Mouse (Mus musculus) forebrain, embryonic 15.5 days (tissue): ENCODE results near the gene Cpsf6. TPM values are rescaled to one million over a fixed set of nuclear protein-coding genes. Genes with fewer than 3 reads are reported as not detected.

ENCODE experiments used
- ATAC-seq: fragments of 200-750 bp; cut with Nextera tagmentation; replicated peaks from 2 replicates; pipeline ENCODE4 v1.8.0; 2017; ENCODE audit warnings: mild to moderate bottlenecking, moderate TSS enrichment, moderate library complexity
- H3K27ac ChIP-seq: fragments of 300-500 bp; sonication (generic); replicated peaks from 2 replicates; pipeline ENCODE4 v1.5.1; 2015; ENCODE audit warnings: mild to moderate bottlenecking, inconsistent platforms
- H3K27me3 ChIP-seq: fragments of 300-500 bp; sonication (generic); 2 replicates; pipeline ENCODE4 v1.6.1; 2015; ENCODE audit warnings: inconsistent platforms
- H3K36me3 ChIP-seq: fragments of 300-500 bp; sonication (generic); 2 replicates; pipeline ENCODE4 v1.6.1; 2015; ENCODE audit warnings: mild to moderate bottlenecking, inconsistent platforms
- H3K4me1 ChIP-seq: fragments of 300-500 bp; sonication (generic); 2 replicates; pipeline ENCODE4 v1.6.1; 2015; ENCODE audit warnings: inconsistent platforms
- H3K4me2 ChIP-seq: fragments of 300-500 bp; sonication (generic); replicated peaks from 2 replicates; pipeline ENCODE4 v1.6.1; 2015; ENCODE audit warnings: mild to moderate bottlenecking, inconsistent platforms
- H3K4me3 ChIP-seq: fragments of 300-500 bp; sonication (generic); 2 replicates; pipeline ENCODE4 v1.5.1; 2015; ENCODE audit warnings: mild to moderate bottlenecking, inconsistent platforms
- H3K9ac ChIP-seq: fragments of 300-500 bp; sonication (generic); replicated peaks from 2 replicates; pipeline ENCODE4 v1.6.1; 2015; ENCODE audit warnings: mild to moderate bottlenecking, inconsistent platforms
- H3K9me3 ChIP-seq: fragments of 300-500 bp; sonication (generic); 2 replicates; pipeline ENCODE4 v1.6.1; 2016; ENCODE audit warnings: inconsistent platforms
- WGBS: fragments of 180-500 bp; shearing (Covaris S2); methylation state at CpG from one replicate; pipeline ENCODE4 v1.1.7; 2015; ENCODE audit warnings: mixed read lengths; 5-methylcytosine and 5-hydroxymethylcytosine counted together
- polyA plus RNA-seq: library from polyadenylated mRNA; unstranded; fragments of >200 nt; fragmentation: Nextera tagmentation; extraction: Ambion mirVana; gene quantifications from 2 replicates; pipeline ENCODE4 v1.2.1, GENCODE M21; 2015

The Cpsf6 gene
- polyA plus RNA-seq, 1 experiment from 2014 or later, result 201 TPM

GRCm38 (mm10) chr10:117375841-117376579 is 3.8 kb downstream of the Cpsf6 start:
- Histone ChIP-seq H3K27ac (peak overlapping the region; percentile 96), H3K36me3 (no peaks in the 10 kb centered on the region), H3K4me2 (peak overlapping the region; percentile 60), H3K4me3 (peak overlapping the region; percentile 86), H3K9ac (peak overlapping the region; percentile 99), H3K27me3 (no peaks in the 10 kb centered on the region), H3K4me1 (peaks cover 25% of the 10 kb centered on the region), H3K9me3 (no peaks in the 10 kb centered on the region)
- under 1% methylated on average over 60 of the region's 74 CpGs for WGBS
- ATAC-seq, result peak; percentile 51; the same call in 1 of the 2 replicates

- H3K36me3 ChIP-seq, result no peaks in the 10 kb centered on the region
- peak overlapping the region; percentile 86 for H3K4me3 ChIP-seq
- WGBS, result 21% methylated on average over 10 of the region's 10 CpGs
- peak overlapping the region; percentile 51 for H3K4me2 ChIP-seq
- no peak for ATAC-seq
- peak overlapping the region; percentile 96 for H3K27ac ChIP-seq
- H3K27me3 ChIP-seq, result no peaks in the 10 kb centered on the region
- no peaks in the 10 kb centered on the region for H3K9me3 ChIP-seq
- H3K9ac ChIP-seq, result peak overlapping the region; percentile 99
- peaks cover 25% of the 10 kb centered on the region for H3K4me1 ChIP-seq
Measured at GRCm38 (mm10) chr10:117375163-117375562, 4.7 kb downstream of the Cpsf6 start.

GRCm38 (mm10) chr10:117363106-117363505 is 16.7 kb downstream of the Cpsf6 start:
- H3K27ac ChIP-seq, result no peak overlapping the region
- 27% methylated on average over 3 of the region's 3 CpGs for WGBS
- H3K27me3 ChIP-seq, result no peaks in the 10 kb centered on the region
- ATAC-seq, result no peak
- H3K9me3 ChIP-seq, result no peaks in the 10 kb centered on the region
- H3K4me2 ChIP-seq, result no peak overlapping the region
- H3K4me1 ChIP-seq, result no peaks in the 10 kb centered on the region
- H3K4me3 ChIP-seq, result no peak overlapping the region
- H3K36me3 ChIP-seq, result peaks cover 67% of the 10 kb centered on the region
- no peak overlapping the region for H3K9ac ChIP-seq

DNA sequence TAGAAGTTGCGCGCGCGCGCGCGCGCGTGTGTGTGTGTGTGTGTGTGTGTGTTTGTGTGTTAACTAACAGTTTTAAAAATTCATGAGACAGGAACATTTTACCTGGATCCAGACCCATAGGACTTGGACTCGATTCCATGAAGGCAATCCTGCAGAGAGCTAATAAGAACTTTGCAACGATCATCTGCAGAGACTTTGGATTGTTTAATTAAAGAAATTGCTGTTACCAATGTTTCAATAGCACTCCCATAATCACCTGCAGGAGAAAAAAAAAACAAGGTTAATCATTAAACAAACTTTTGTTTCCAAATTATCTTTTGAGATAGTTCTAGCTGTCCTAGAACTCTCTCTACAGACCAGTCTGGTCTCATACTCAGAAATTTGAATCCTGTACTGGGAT is 20.9 kb downstream of the Cpsf6 start:
- peaks cover 76% of the 10 kb centered on the region for H3K36me3 ChIP-seq
- no peak overlapping the region for H3K27ac ChIP-seq
- no peak overlapping the region for H3K4me3 ChIP-seq
- no peak overlapping the region for H3K9ac ChIP-seq
- H3K27me3 ChIP-seq, result no peaks in the 10 kb centered on the region
- WGBS, result 89% methylated on average over 11 of the region's 11 CpGs
- ATAC-seq, result no peak
- no peaks in the 10 kb centered on the region for H3K9me3 ChIP-seq
- no peaks in the 10 kb centered on the region for H3K4me1 ChIP-seq
- no peak overlapping the region for H3K4me2 ChIP-seq

GRCm38 (mm10) chr10:117343000-117343399 is 36.8 kb downstream of the Cpsf6 start:
- H3K4me2 ChIP-seq, result no peak overlapping the region
- no peaks in the 10 kb centered on the region for H3K9me3 ChIP-seq
- no peak overlapping the region for H3K27ac ChIP-seq
- H3K36me3 ChIP-seq, result peaks cover 6% of the 10 kb centered on the region; the same call in 1 of the 2 replicates
- ATAC-seq, result no peak
- no peaks in the 10 kb centered on the region for H3K27me3 ChIP-seq
- no peak overlapping the region for H3K9ac ChIP-seq
- no peak overlapping the region for H3K4me3 ChIP-seq
- WGBS, result 87% methylated on average over 4 of the region's 4 CpGs
- 0 out of 2 replicates have a peak, but pooled peaks cover 3% of the 10 kb centered on the region for H3K4me1 ChIP-seq

GRCm38 (mm10) chr10:117342406-117342805 is 37.4 kb downstream of the Cpsf6 start:
- Histone ChIP-seq H3K9me3 (no peaks in the 10 kb centered on the region), H3K27ac (no peak overlapping the region), H3K4me3 (no peak overlapping the region), H3K27me3 (no peaks in the 10 kb centered on the region), H3K4me1 (0 out of 2 replicates have a peak, but pooled peaks cover 3% of the 10 kb centered on the region), H3K9ac (no peak overlapping the region), H3K4me2 (no peak overlapping the region), H3K36me3 (peaks cover 6% of the 10 kb centered on the region; the same call in 1 of the 2 replicates)
- 57% methylated on average over 2 of the region's 2 CpGs for WGBS
- ATAC-seq, result no peak

DNA sequence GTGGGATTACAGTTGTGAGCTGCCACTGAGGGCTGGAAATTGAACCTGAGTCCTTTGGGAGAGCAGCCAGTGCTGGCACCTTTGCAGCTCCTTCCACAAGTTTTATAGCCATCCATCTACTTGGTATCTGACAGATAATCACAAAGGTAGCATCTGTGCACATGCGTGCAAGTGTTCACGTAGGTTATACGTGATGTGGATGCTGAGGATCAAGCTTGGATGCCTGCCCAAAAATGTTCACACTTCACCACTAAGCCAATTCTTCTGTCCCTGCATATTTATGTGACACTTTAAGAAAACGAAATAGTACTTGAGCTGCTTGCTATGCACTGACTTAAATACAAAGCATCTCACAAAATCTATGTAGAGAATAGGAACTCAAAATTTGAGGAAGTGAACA is 38.8 kb downstream of the Cpsf6 start:
- H3K27me3 ChIP-seq, result no peaks in the 10 kb centered on the region
- H3K4me2 ChIP-seq, result no peak overlapping the region
- no peak overlapping the region for H3K27ac ChIP-seq
- H3K4me1 ChIP-seq, result 0 out of 2 replicates have a peak, but pooled peaks cover 3% of the 10 kb centered on the region
- 0 out of 2 replicates have a peak, but pooled peaks cover 3% of the 10 kb centered on the region for H3K36me3 ChIP-seq
- ATAC-seq, result peak; percentile 57
- no peak overlapping the region for H3K4me3 ChIP-seq
- no peaks in the 10 kb centered on the region for H3K9me3 ChIP-seq
- 38% methylated on average over 4 of the region's 4 CpGs for WGBS
- no peak overlapping the region for H3K9ac ChIP-seq

- H3K9me3 ChIP-seq, result no peaks in the 10 kb centered on the region
- no peak overlapping the region for H3K27ac ChIP-seq
- H3K27me3 ChIP-seq, result no peaks in the 10 kb centered on the region
- no peak for ATAC-seq
- H3K4me2 ChIP-seq, result no peak overlapping the region
- WGBS, result 83% methylated on average over 7 of the region's 7 CpGs
- no peaks in the 10 kb centered on the region for H3K36me3 ChIP-seq
- 0 out of 2 replicates have a peak, but pooled peaks cover 3% of the 10 kb centered on the region for H3K4me1 ChIP-seq
- no peak overlapping the region for H3K4me3 ChIP-seq
- H3K9ac ChIP-seq, result no peak overlapping the region
Measured at GRCm38 (mm10) chr10:117339241-117339640, 40.6 kb downstream of the Cpsf6 start.

DNA sequence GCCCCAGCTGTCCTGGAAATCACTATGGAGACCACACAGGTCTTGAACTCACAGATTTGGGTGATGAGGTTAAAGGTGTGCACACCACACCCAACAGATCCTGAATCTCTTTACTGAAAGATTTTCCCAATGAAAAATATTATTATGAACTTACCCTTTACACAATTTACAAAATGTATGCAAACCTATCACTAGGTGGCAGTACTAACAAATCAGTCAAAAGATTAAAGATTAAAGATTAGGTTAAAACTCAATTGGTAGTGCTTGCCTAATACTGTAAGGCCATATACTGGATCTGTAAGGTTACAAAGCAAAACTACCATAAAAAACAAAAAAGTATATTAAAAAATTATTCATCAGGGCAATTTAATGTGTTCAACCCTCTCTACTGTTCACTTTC is 41.9 kb downstream of the Cpsf6 start:
- Histone ChIP-seq H3K27ac (no peak overlapping the region), H3K9me3 (no peaks in the 10 kb centered on the region), H3K4me2 (no peak overlapping the region), H3K27me3 (no peaks in the 10 kb centered on the region), H3K4me1 (0 out of 2 replicates have a peak, but pooled peaks cover 3% of the 10 kb centered on the region), H3K36me3 (no peaks in the 10 kb centered on the region), H3K9ac (no peak overlapping the region), H3K4me3 (no peak overlapping the region)
- 0 out of 2 replicates have a peak, but pooled peaks have one; percentile 5 for ATAC-seq

DNA sequence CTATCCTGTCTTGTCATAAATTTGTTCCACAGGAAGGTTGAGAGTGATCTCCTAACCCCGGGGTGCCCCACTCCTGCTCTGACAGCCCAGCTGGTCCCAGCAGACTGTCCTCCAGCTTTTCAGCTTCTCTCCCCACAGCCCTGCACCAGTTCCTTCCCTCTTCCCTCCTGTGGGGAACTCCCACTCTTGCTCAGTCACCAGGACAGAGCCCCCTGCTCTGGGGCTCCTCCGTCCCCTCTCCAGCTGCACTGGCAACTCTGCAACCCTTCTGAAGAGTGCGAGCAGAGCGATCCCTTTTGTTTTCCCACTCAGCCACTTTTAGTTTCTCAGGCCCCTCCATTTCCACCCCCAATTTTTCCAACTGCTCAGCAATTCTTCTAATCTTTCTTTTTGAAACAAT is 44.2 kb downstream of the Cpsf6 start:
- 30% methylated on average over 4 of the region's 4 CpGs for WGBS
- Histone ChIP-seq H3K36me3 (no peaks in the 10 kb centered on the region), H3K4me3 (no peak overlapping the region), H3K9me3 (no peaks in the 10 kb centered on the region), H3K27ac (no peak overlapping the region), H3K9ac (no peak overlapping the region), H3K4me2 (no peak overlapping the region), H3K27me3 (no peaks in the 10 kb centered on the region), H3K4me1 (no peaks in the 10 kb centered on the region)
- ATAC-seq, result peak; percentile 24; the same call in 1 of the 2 replicates

GRCm38 (mm10) chr10:117330521-117330920 is 49.3 kb downstream of the Cpsf6 start:
- H3K9ac ChIP-seq, result no peak overlapping the region
- WGBS, result 80% methylated on average over 5 of the region's 5 CpGs
- H3K9me3 ChIP-seq, result no peaks in the 10 kb centered on the region
- no peak overlapping the region for H3K27ac ChIP-seq
- no peaks in the 10 kb centered on the region for H3K36me3 ChIP-seq
- H3K4me2 ChIP-seq, result no peak overlapping the region
- H3K4me1 ChIP-seq, result no peaks in the 10 kb centered on the region
- H3K4me3 ChIP-seq, result no peak overlapping the region
- no peak for ATAC-seq
- H3K27me3 ChIP-seq, result no peaks in the 10 kb centered on the region

GRCm38 (mm10) chr10:117323782-117324181 is 56.0 kb downstream of the Cpsf6 start:
- Histone ChIP-seq H3K9ac (no peak overlapping the region), H3K4me1 (no peaks in the 10 kb centered on the region), H3K9me3 (no peaks in the 10 kb centered on the region), H3K27me3 (no peaks in the 10 kb centered on the region), H3K4me2 (no peak overlapping the region), H3K27ac (no peak overlapping the region), H3K4me3 (no peak overlapping the region), H3K36me3 (no peaks in the 10 kb centered on the region)
- 95% methylated on average over 7 of the region's 7 CpGs for WGBS
- ATAC-seq, result no peak
